Mouse (Mus musculus) MEL (cell line): ENCODE results near the gene Kcnj2. TPM values are rescaled to one million over a fixed set of nuclear protein-coding genes. Genes with fewer than 3 reads are reported as not detected.

ENCODE experiments used
- DNase-seq: peaks from one replicate; pipeline ENCODE4 v3.0.0; 2011; ENCODE audit warnings: low read depth, low spot score
- H3K27ac ChIP-seq: 2 replicates; pipeline ENCODE4 v1.5.1; 2012; ENCODE audit warnings: low read depth, mild to moderate bottlenecking, control low read depth, low read length, moderate library complexity; ENCODE audit not compliant: control insufficient read depth
- H3K27me3 ChIP-seq, 2 experiments: fragments of 150-350 bp in 1 of 2; sonication (generic) in 1 of 2; 2 replicates each; pipeline ENCODE4 v1.6.1; 2012; ENCODE audit warnings: low read length in 2 of 2, mild to moderate bottlenecking in 2 of 2, improper control_type of control experiment in 1 of 2, moderate library complexity in 1 of 2; ENCODE audit not compliant: insufficient read depth in 2 of 2, control insufficient read depth in 1 of 2
- H3K36me3 ChIP-seq, 2 experiments: 2 replicates each; pipeline ENCODE4 v1.6.1; 2012 to 2014; ENCODE audit warnings: low read length in 2 of 2, improper control_type of control experiment in 1 of 2, inconsistent platforms in 1 of 2, mild to moderate bottlenecking in 1 of 2; ENCODE audit not compliant: insufficient read depth in 2 of 2, control insufficient read depth in 1 of 2
- H3K4me1 ChIP-seq, 2 experiments: fragments of 150-350 bp in 1 of 2; sonication (generic) in 1 of 2; 2 replicates each; pipeline ENCODE4 v1.6.1; 2012; ENCODE audit warnings: low read length in 2 of 2, improper control_type of control experiment in 1 of 2, mild to moderate bottlenecking in 1 of 2; ENCODE audit not compliant: insufficient read depth in 2 of 2, control insufficient read depth in 1 of 2
- H3K4me3 ChIP-seq, 2 experiments: fragments of 150-350 bp in 1 of 2; sonication (generic) in 1 of 2; 2 replicates each; pipeline ENCODE4 v1.5.1; 2012; ENCODE audit warnings: low read depth in 2 of 2, low read length in 2 of 2, mild to moderate bottlenecking in 2 of 2, moderate library complexity in 2 of 2, control low read depth in 1 of 2, improper control_type of control experiment in 1 of 2; ENCODE audit not compliant: control insufficient read depth in 1 of 2, insufficient read depth in 1 of 2
- H3K79me2 ChIP-seq: 2 replicates; pipeline ENCODE4 v1.6.1; 2012; ENCODE audit warnings: mild to moderate bottlenecking, low read length, moderate library complexity; ENCODE audit not compliant: control insufficient read depth, poor library complexity, insufficient read depth
- H3K9ac ChIP-seq: 2 replicates; pipeline ENCODE4 v1.6.1; 2012; ENCODE audit warnings: low read depth, mild to moderate bottlenecking, control low read depth, low read length, moderate library complexity; ENCODE audit not compliant: control insufficient read depth, poor library complexity, severe bottlenecking
- H3K9me3 ChIP-seq: fragments of 150-350 bp; sonication (generic); replicated peaks from 2 replicates; pipeline ENCODE4 v1.6.1; 2012; ENCODE audit warnings: mild to moderate bottlenecking, low read length, improper control_type of control experiment, moderate library complexity; ENCODE audit not compliant: insufficient read depth
- BHLHE40 ChIP-seq: IDR thresholded peaks from 2 replicates; pipeline ENCODE4 v1.6.1; 2012; ENCODE audit warnings: low read depth, mild to moderate bottlenecking, inconsistent platforms, low read length, improper control_type of control experiment, borderline replicate concordance
- CHD1 ChIP-seq: IDR thresholded peaks from 2 replicates; pipeline ENCODE4 v1.6.1; 2012; ENCODE audit warnings: low read depth, mild to moderate bottlenecking, inconsistent platforms, low read length, improper control_type of control experiment
- CHD2 ChIP-seq: IDR thresholded peaks from 2 replicates; pipeline ENCODE4 v1.6.1; 2011; ENCODE audit warnings: low read length, improper control_type of control experiment
- CTCF ChIP-seq, 3 experiments: IDR thresholded peaks in 2 of 3; conservative IDR thresholded peaks in 1 of 3; 2 replicates each; pipeline ENCODE4 v1.5.1; 2011 to 2012; ENCODE audit warnings: low read length in 3 of 3, low read depth in 2 of 3, mild to moderate bottlenecking in 2 of 3, improper control_type of control experiment in 1 of 3, inconsistent platforms in 1 of 3, mixed read lengths in 1 of 3, moderate library complexity in 1 of 3; ENCODE audit not compliant: control insufficient read depth in 1 of 3, insufficient read depth in 1 of 3, poor library complexity in 1 of 3, severe bottlenecking in 1 of 3
- GABPA ChIP-seq: IDR thresholded peaks from 2 replicates; pipeline ENCODE4 v1.6.1; 2012; ENCODE audit warnings: low read depth, mild to moderate bottlenecking, inconsistent platforms, low read length, improper control_type of control experiment, moderate library complexity
- GATA1 ChIP-seq: IDR thresholded peaks from 2 replicates; pipeline ENCODE4 v1.6.1; 2011; ENCODE audit warnings: low read depth, low read length, improper control_type of control experiment
- HCFC1 ChIP-seq: IDR thresholded peaks from 2 replicates; pipeline ENCODE4 v1.6.1; 2012; ENCODE audit warnings: low read depth, mild to moderate bottlenecking, inconsistent platforms, low read length, improper control_type of control experiment, moderate library complexity
- JUND ChIP-seq: IDR thresholded peaks from 2 replicates; pipeline ENCODE4 v1.6.1; 2011; ENCODE audit warnings: low read depth, mild to moderate bottlenecking, improper control_type of control experiment, low read length
- KAT2A ChIP-seq: conservative IDR thresholded peaks from 2 replicates; pipeline ENCODE4 v1.6.1; 2012; ENCODE audit warnings: low read depth, low read length, improper control_type of control experiment, inconsistent platforms
- MAFK ChIP-seq: IDR thresholded peaks from 2 replicates; pipeline ENCODE4 v1.6.1; 2011; ENCODE audit warnings: low read depth, mild to moderate bottlenecking, low read length, improper control_type of control experiment, borderline replicate concordance
- MAX ChIP-seq: IDR thresholded peaks from 2 replicates; pipeline ENCODE4 v1.6.1; 2011; ENCODE audit warnings: low read length, improper control_type of control experiment
- MAZ ChIP-seq: IDR thresholded peaks from 2 replicates; pipeline ENCODE4 v1.6.1; 2012; ENCODE audit warnings: low read depth, mild to moderate bottlenecking, inconsistent platforms, low read length, improper control_type of control experiment
- MEF2A ChIP-seq: IDR thresholded peaks from 2 replicates; pipeline ENCODE4 v1.6.1; 2014; ENCODE audit warnings: low read depth, mild to moderate bottlenecking, inconsistent platforms, low read length, improper control_type of control experiment; ENCODE audit not compliant: poor library complexity, insufficient replicate concordance, severe bottlenecking; ENCODE audit errors: extremely low read depth
- MXI1 ChIP-seq: IDR thresholded peaks from 2 replicates; pipeline ENCODE4 v1.6.1; 2011; ENCODE audit warnings: mild to moderate bottlenecking, low read depth, low read length, improper control_type of control experiment
- MYB ChIP-seq: IDR thresholded peaks from 2 replicates; pipeline ENCODE4 v1.6.1; 2011; ENCODE audit warnings: mild to moderate bottlenecking, low read depth, low read length, improper control_type of control experiment
- NELFE ChIP-seq: IDR thresholded peaks from 2 replicates; pipeline ENCODE4 v1.6.1; 2011; ENCODE audit warnings: low read depth, low read length, improper control_type of control experiment
- RAD21 ChIP-seq: IDR thresholded peaks from 2 replicates; pipeline ENCODE4 v1.6.1; 2011; ENCODE audit warnings: mild to moderate bottlenecking, low read depth, low read length, improper control_type of control experiment
- RCOR1 ChIP-seq: IDR thresholded peaks from 2 replicates; pipeline ENCODE4 v1.6.1; 2012; ENCODE audit warnings: low read depth, mild to moderate bottlenecking, inconsistent platforms, low read length, improper control_type of control experiment
- SIN3A ChIP-seq: IDR thresholded peaks from 2 replicates; pipeline ENCODE4 v1.6.1; 2012; ENCODE audit warnings: low read length, improper control_type of control experiment, inconsistent platforms
- SMC3 ChIP-seq: IDR thresholded peaks from 2 replicates; pipeline ENCODE4 v1.6.1; 2011; ENCODE audit warnings: low read depth, low read length, improper control_type of control experiment
- TAL1 ChIP-seq: IDR thresholded peaks from 2 replicates; pipeline ENCODE4 v1.6.1; 2012; ENCODE audit warnings: mild to moderate bottlenecking, inconsistent platforms, low read length, moderate library complexity, mixed read lengths
- TBP ChIP-seq: IDR thresholded peaks from 2 replicates; pipeline ENCODE4 v1.8.0; 2011; ENCODE audit warnings: low read depth, low read length, improper control_type of control experiment
- UBTF ChIP-seq: IDR thresholded peaks from 2 replicates; pipeline ENCODE4 v1.6.1; 2012; ENCODE audit warnings: low read depth, mild to moderate bottlenecking, inconsistent platforms, low read length, improper control_type of control experiment, moderate library complexity, borderline replicate concordance; ENCODE audit not compliant: insufficient read depth
- USF2 ChIP-seq, 2 experiments: IDR thresholded peaks; 2 replicates each; pipeline ENCODE4 v1.6.1; 2011 to 2012; ENCODE audit warnings: improper control_type of control experiment in 2 of 2, low read length in 2 of 2, borderline replicate concordance in 1 of 2, inconsistent platforms in 1 of 2, low read depth in 1 of 2, mild to moderate bottlenecking in 1 of 2; ENCODE audit not compliant: insufficient read depth in 1 of 2
- ZC3H11A ChIP-seq: IDR thresholded peaks from 2 replicates; pipeline ENCODE4 v1.6.1; 2012; ENCODE audit warnings: low read depth, mild to moderate bottlenecking, inconsistent platforms, low read length, improper control_type of control experiment
- ZKSCAN1 ChIP-seq: IDR thresholded peaks from 2 replicates; pipeline ENCODE4 v1.6.1; 2012; ENCODE audit warnings: low read depth, mild to moderate bottlenecking, inconsistent platforms, low read length, improper control_type of control experiment, moderate library complexity
- ZMIZ1 ChIP-seq: IDR thresholded peaks from 2 replicates; pipeline ENCODE4 v1.6.1; 2012; ENCODE audit warnings: low read depth, mild to moderate bottlenecking, inconsistent platforms, low read length, improper control_type of control experiment, moderate library complexity
- polyA plus RNA-seq, 2 experiments: library from polyadenylated mRNA; stranded (reverse) in 1 of 2; unstranded in 1 of 2; fragments of >175 nt in 1 of 2; fragments of >200 nt in 1 of 2; gene quantifications; 2 replicates each; pipeline versions ENCODE4 v1.2.1 to v1.2.4; 2012; ENCODE audit warnings: low replicate concordance in 2 of 2, low read depth in 1 of 2; ENCODE audit not compliant: insufficient read length in 2 of 2, insufficient read depth in 1 of 2, missing spikeins in 1 of 2
- total RNA-seq: library from RNA; depleted of rRNA; stranded (reverse); fragments of 300-350 nt; gene quantifications from 2 replicates; pipeline ENCODE4 v1.2.3, GENCODE M21; 2012

Kcnj2 gene
- total and polyA plus RNA-seq, 3 experiments, result not detected

DNA sequence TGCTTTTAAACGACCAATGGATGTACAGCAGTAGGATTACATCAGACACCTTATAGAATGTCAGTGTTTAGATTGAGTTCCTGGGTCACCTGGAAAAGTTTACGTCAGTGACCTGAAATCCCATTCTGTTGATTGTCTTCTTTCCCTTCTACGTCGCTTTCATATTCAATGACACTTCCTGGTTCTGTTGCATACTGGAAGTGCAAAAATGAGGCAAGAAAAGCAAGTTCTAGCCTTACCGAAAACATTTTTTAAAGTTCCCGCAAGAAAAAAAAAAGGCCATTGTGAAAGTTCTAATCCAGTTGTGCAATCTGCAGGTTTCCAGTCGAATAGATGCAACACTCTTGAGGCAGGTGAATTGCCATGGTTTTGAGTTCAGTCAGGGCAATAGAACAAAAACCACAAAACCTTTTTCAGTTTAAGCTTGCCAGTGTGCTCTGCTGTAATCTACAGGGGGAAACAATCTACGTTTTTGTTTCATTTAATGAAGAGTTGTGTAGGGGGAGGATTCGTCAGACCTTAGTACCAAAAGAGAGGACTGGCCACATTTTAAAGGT, 35.7 kb downstream of the Kcnj2 start:
- no peaks in the 10 kb centered on the region for H3K79me2 ChIP-seq
- no peak for TF ChIP-seq MYB
- no peak for TF ChIP-seq KAT2A
- no peak for TF ChIP-seq RAD21
- no peak for TF ChIP-seq TAL1
- TF ChIP-seq NELFE, result no peak
- no peak for TF ChIP-seq MEF2A
- no peak for TF ChIP-seq MXI1
- no peak for TF ChIP-seq ZC3H11A
- no peak for TF ChIP-seq JUND
- TF ChIP-seq HCFC1, result no peak
- no peak for TF ChIP-seq RCOR1
- no peak for TF ChIP-seq CHD2
- TF ChIP-seq CHD1, result no peak
- TF ChIP-seq ZMIZ1, result no peak
- no peak for TF ChIP-seq SMC3
- TF ChIP-seq SIN3A, result no peak
- TF ChIP-seq USF2 (IDR thresholded peaks at IDR 0.05; ENCODE audit: borderline replicate concordance in 1 of 2, insufficient read depth in 1 of 2, low read depth in 1 of 2, low read length in 2 of 2), result no peak
- no peak for TF ChIP-seq MAX
- TF ChIP-seq UBTF, result no peak
- TF ChIP-seq MAFK, result no peak

DNA sequence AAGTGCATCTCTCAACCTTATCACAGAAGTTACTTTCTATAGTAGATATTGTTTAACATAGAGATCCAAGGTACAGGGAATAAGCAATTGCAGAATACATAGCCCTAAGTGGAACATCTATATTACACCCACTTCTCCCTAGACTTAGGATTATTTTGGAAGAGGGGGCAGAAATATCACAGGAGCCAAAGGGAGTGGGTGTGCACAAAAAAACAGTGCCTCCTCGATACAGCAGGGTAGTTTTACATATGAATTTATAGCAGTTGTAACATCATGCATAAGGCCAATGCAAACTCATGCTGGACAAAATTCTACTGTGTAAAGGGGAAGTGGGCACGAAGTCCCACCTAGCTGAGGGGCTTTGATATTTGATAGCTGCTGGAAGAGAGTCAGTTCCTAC, 38.5 kb downstream of the Kcnj2 start:
- no peak for TF ChIP-seq CHD1
- no peak for TF ChIP-seq GABPA
- no peak for TF ChIP-seq CHD2
- no peak for TF ChIP-seq KAT2A
- TF ChIP-seq MAX, result no peak
- TF ChIP-seq SIN3A, result no peak
- TF ChIP-seq MAFK, result no peak
- TF ChIP-seq BHLHE40, result no peak
- TF ChIP-seq GATA1, result no peak
- TF ChIP-seq ZKSCAN1, result no peak
- no peak for TF ChIP-seq MAZ
- no peak for TF ChIP-seq TBP
- TF ChIP-seq ZC3H11A, result no peak
- no peak for TF ChIP-seq CTCF (IDR thresholded peaks at IDR 0.05 in 2 of 3, conservative IDR thresholded peaks at IDR 0.05 in 1 of 3; ENCODE audit: control insufficient read depth in 1 of 3, insufficient read depth in 1 of 3, low read depth in 2 of 3, low read length in 3 of 3, poor library complexity in 1 of 3, severe bottlenecking in 1 of 3)
- no peak for TF ChIP-seq NELFE
- Histone ChIP-seq H3K4me3 (no peak overlapping the region), H3K27ac (no peak overlapping the region), H3K9ac (no peak overlapping the region), H3K36me3 (no peaks in the 10 kb centered on the region), H3K4me1 (no peaks in the 10 kb centered on the region), H3K79me2 (no peaks in the 10 kb centered on the region), H3K27me3 (no peaks in the 10 kb centered on the region), H3K9me3 (no peaks in the 10 kb centered on the region)
- DNase-seq, result no peak

More for the DNA sequence above, 35.7 kb downstream of the Kcnj2 start:
- DNase-seq, result no peak
- H3K4me1 ChIP-seq, result no peaks in the 10 kb centered on the region
- no peaks in the 10 kb centered on the region for H3K36me3 ChIP-seq
- no peaks in the 10 kb centered on the region for H3K27me3 ChIP-seq
- no peak overlapping the region for H3K27ac ChIP-seq
- no peak overlapping the region for H3K4me3 ChIP-seq
- H3K9ac ChIP-seq, result no peak overlapping the region
- no peaks in the 10 kb centered on the region for H3K9me3 ChIP-seq
